Mouse (Mus musculus): ENCODE results near the gene Zfp82.

Zfp82 gene

GRCm38 (mm10) chr7:30044354-30044753 is 28.3 kb downstream of the Zfp82 start:
- DNase-seq: no peak

- DNase-seq: no peak
These were observed 38.4 kb downstream of the Zfp82 start for GRCm38 (mm10) chr7:30034331-30034730.

GRCm38 (mm10) chr7:30031379-30031778 is 41.3 kb downstream of the Zfp82 start:
- DNase-seq: no peak

GRCm38 (mm10) chr7:30030677-30031076 is 42.0 kb downstream of the Zfp82 start:
- no peak for DNase-seq

GRCm38 (mm10) chr7:30028572-30028971 is 44.1 kb downstream of the Zfp82 start:
- no peak for DNase-seq

- DNase-seq: no peak
These were observed 45.4 kb downstream of the Zfp82 start for GRCm38 (mm10) chr7:30027331-30027730.

GRCm38 (mm10) chr7:30025358-30025757 is 47.3 kb downstream of the Zfp82 start:
- DNase-seq: no peak

GRCm38 (mm10) chr7:30023800-30024199 is 48.9 kb downstream of the Zfp82 start:
- no peak for DNase-seq

- DNase-seq: no peak
These were observed 49.4 kb downstream of the Zfp82 start for GRCm38 (mm10) chr7:30023324-30023723.

GRCm38 (mm10) chr7:30019543-30019942 is 53.2 kb downstream of the Zfp82 start:
- no peak for DNase-seq

GRCm38 (mm10) chr7:30017226-30017625 is 55.5 kb downstream of the Zfp82 start:
- DNase-seq: no peak

- DNase-seq: peak in 1 of 2 experiments; percentile 60
These were observed 59.7 kb downstream of the Zfp82 start for GRCm38 (mm10) chr7:30012956-30013363.

- no peak for DNase-seq
These were observed 62.0 kb downstream of the Zfp82 start for GRCm38 (mm10) chr7:30010551-30011195.

GRCm38 (mm10) chr7:30009321-30010085 is 63.2 kb downstream of the Zfp82 start:
- peak in 1 of 2 experiments; percentile 60 for DNase-seq

- no peak for DNase-seq
These were observed 64.5 kb downstream of the Zfp82 start for GRCm38 (mm10) chr7:30008020-30008690.

- no peak for DNase-seq
These were observed 65.1 kb downstream of the Zfp82 start for GRCm38 (mm10) chr7:30007601-30008000.

All from lung, postnatal 4 days (tissue).